Mouse (Mus musculus) lung, postnatal 0 days (tissue): ENCODE measurements around the gene Mink1.

Experiments used
- CTCF ChIP-seq: IDR thresholded peaks from 2 replicates; pipeline ENCODE4 v1.5.1; 2016; ENCODE audit warnings: antibody characterized with exemption, mild to moderate bottlenecking
- EP300 ChIP-seq: IDR thresholded peaks from 2 replicates; pipeline ENCODE4 v1.6.1; 2016; ENCODE audit warnings: antibody characterized with exemption, mild to moderate bottlenecking, control low read depth

GRCm38 (mm10) chr11:70645461-70646258 lies 83.0 kb downstream of the Mink1 start:
- no peak for TF ChIP-seq CTCF
- TF ChIP-seq EP300: no peak
